Mouse (Mus musculus) CH12.LX (cell line): ENCODE results near the gene Olfml2a. TPM values are rescaled to one million over a fixed set of nuclear protein-coding genes. Genes with fewer than 3 reads are reported as not detected.

Experiments used
- DNase-seq: peaks from one replicate; pipeline ENCODE4 v3.0.0-alpha.2; 2013; ENCODE audit errors: extremely low read depth
- H3K27ac ChIP-seq: 2 replicates; pipeline ENCODE4 v1.5.1; 2012; ENCODE audit warnings: low read depth, mild to moderate bottlenecking, control low read depth, moderate library complexity; ENCODE audit not compliant: insufficient read depth
- H3K27me3 ChIP-seq: replicated peaks from 2 replicates; pipeline ENCODE3; 2012; ENCODE audit warnings: inconsistent platforms
- H3K36me3 ChIP-seq, 2 experiments: replicated peaks in 1 of 2; 2 replicates each; pipeline versions ENCODE3 to v1.6.1; 2012; ENCODE audit warnings: inconsistent platforms in 1 of 2, low read length in 1 of 2, mild to moderate bottlenecking in 1 of 2, mixed read lengths in 1 of 2, moderate library complexity in 1 of 2; ENCODE audit not compliant: control insufficient read depth in 1 of 2, insufficient read depth in 1 of 2
- H3K4me1 ChIP-seq, 2 experiments: 2 replicates each; pipeline ENCODE4 v1.6.1; 2012; ENCODE audit warnings: inconsistent platforms in 1 of 2, moderate library complexity in 1 of 2; ENCODE audit not compliant: insufficient read depth in 2 of 2, control insufficient read depth in 1 of 2
- H3K4me2 ChIP-seq: 2 replicates; pipeline ENCODE4 v1.6.1; 2012; ENCODE audit warnings: low read depth, mild to moderate bottlenecking, control low read depth; ENCODE audit not compliant: poor library complexity, insufficient read depth, severe bottlenecking
- H3K4me3 ChIP-seq, 3 experiments: fragments of 150-350 bp in 1 of 3; sonication (generic) in 1 of 3; replicated peaks in 1 of 3; 2 replicates each; pipeline versions ENCODE3 to v1.5.1; 2011 to 2012; ENCODE audit warnings: low read depth in 2 of 3, low read length in 2 of 3, mild to moderate bottlenecking in 2 of 3, moderate library complexity in 2 of 3, control low read depth in 1 of 3, improper control_type of control experiment in 1 of 3, inconsistent platforms in 1 of 3, mixed read lengths in 1 of 3; ENCODE audit not compliant: poor library complexity in 1 of 3
- H3K79me2 ChIP-seq: replicated peaks from 2 replicates; pipeline ENCODE4 v1.6.1; 2012; ENCODE audit warnings: mild to moderate bottlenecking, moderate library complexity; ENCODE audit not compliant: control insufficient read depth, poor library complexity, insufficient read depth, severe bottlenecking; ENCODE audit errors: extremely low read depth
- H3K9ac ChIP-seq: 2 replicates; pipeline ENCODE4 v1.6.1; 2012; ENCODE audit warnings: low read depth, mild to moderate bottlenecking, control low read depth, moderate library complexity; ENCODE audit not compliant: insufficient read depth
- H3K9me3 ChIP-seq: replicated peaks from 2 replicates; pipeline ENCODE3; 2012; ENCODE audit warnings: low read length, inconsistent platforms, mixed read lengths
- CHD2 ChIP-seq: IDR thresholded peaks from 2 replicates; pipeline ENCODE4 v1.6.1; 2011; ENCODE audit warnings: low read length, improper control_type of control experiment
- CTCF ChIP-seq, 2 experiments: IDR thresholded peaks in 1 of 2; conservative IDR thresholded peaks in 1 of 2; 2 replicates each; pipeline ENCODE4 v1.5.1; 2011 to 2012; ENCODE audit warnings: low read depth in 2 of 2, low read length in 2 of 2, improper control_type of control experiment in 1 of 2, inconsistent platforms in 1 of 2, mild to moderate bottlenecking in 1 of 2, moderate library complexity in 1 of 2
- E2F4 ChIP-seq: IDR thresholded peaks from 2 replicates; pipeline ENCODE4 v1.6.1; 2011; ENCODE audit warnings: low read depth, low read length, improper control_type of control experiment; ENCODE audit not compliant: insufficient replicate concordance
- ETS1 ChIP-seq: conservative IDR thresholded peaks from 2 replicates; pipeline ENCODE4 v1.6.1; 2012; ENCODE audit warnings: low read depth, mild to moderate bottlenecking, inconsistent platforms, low read length, improper control_type of control experiment, moderate library complexity
- GABPA ChIP-seq: IDR thresholded peaks from 2 replicates; pipeline ENCODE4 v1.6.1; 2012; ENCODE audit warnings: low read depth, low read length, improper control_type of control experiment, inconsistent platforms; ENCODE audit not compliant: insufficient replicate concordance
- HCFC1 ChIP-seq: IDR thresholded peaks from 2 replicates; pipeline ENCODE4 v1.6.1; 2012; ENCODE audit warnings: low read depth, mild to moderate bottlenecking, inconsistent platforms, low read length, improper control_type of control experiment
- JUND ChIP-seq: conservative IDR thresholded peaks from 2 replicates; pipeline ENCODE4 v1.6.1; 2011; ENCODE audit warnings: low read depth, low read length, improper control_type of control experiment
- KAT2A ChIP-seq: IDR thresholded peaks from 2 replicates; pipeline ENCODE4 v1.6.1; 2012; ENCODE audit warnings: low read length, improper control_type of control experiment, inconsistent platforms; ENCODE audit not compliant: insufficient replicate concordance
- MAFK ChIP-seq: IDR thresholded peaks from 2 replicates; pipeline ENCODE4 v1.6.1; 2011; ENCODE audit warnings: low read length, improper control_type of control experiment; ENCODE audit not compliant: insufficient replicate concordance
- MAX ChIP-seq: IDR thresholded peaks from 2 replicates; pipeline ENCODE4 v1.6.1; 2011; ENCODE audit warnings: low read length, improper control_type of control experiment
- MEF2A ChIP-seq: IDR thresholded peaks from 2 replicates; pipeline ENCODE4 v1.6.1; 2014; ENCODE audit warnings: low read depth, mild to moderate bottlenecking, inconsistent platforms, low read length, improper control_type of control experiment, borderline replicate concordance
- MYC ChIP-seq: IDR thresholded peaks from 2 replicates; pipeline ENCODE4 v1.6.1; 2011; ENCODE audit warnings: low read depth, mild to moderate bottlenecking, improper control_type of control experiment, low read length
- POLR2A ChIP-seq: IDR thresholded peaks from 2 replicates; pipeline ENCODE4 v1.6.1; 2011; ENCODE audit warnings: low read depth, mild to moderate bottlenecking, improper control_type of control experiment, low read length
- POLR2AphosphoS2 ChIP-seq: IDR thresholded peaks from 2 replicates; pipeline ENCODE4 v1.6.1; 2011; ENCODE audit warnings: low read depth, low read length, improper control_type of control experiment
- SMC3 ChIP-seq: IDR thresholded peaks from 2 replicates; pipeline ENCODE4 v1.6.1; 2011; ENCODE audit warnings: low read depth, low read length, improper control_type of control experiment
- TBP ChIP-seq: conservative IDR thresholded peaks from 2 replicates; pipeline ENCODE4 v1.6.1; 2011; ENCODE audit warnings: low read depth, low read length, improper control_type of control experiment
- TCF12 ChIP-seq: IDR thresholded peaks from 2 replicates; pipeline ENCODE4 v1.6.1; 2014; ENCODE audit warnings: low read depth, mild to moderate bottlenecking, inconsistent platforms, low read length, improper control_type of control experiment
- USF1 ChIP-seq: IDR thresholded peaks from 2 replicates; pipeline ENCODE4 v1.6.1; 2014; ENCODE audit warnings: low read depth, mild to moderate bottlenecking, inconsistent platforms, low read length, improper control_type of control experiment
- ZMIZ1 ChIP-seq: IDR thresholded peaks from 2 replicates; pipeline ENCODE4 v1.6.1; 2012; ENCODE audit warnings: low read depth, mild to moderate bottlenecking, inconsistent platforms, low read length, improper control_type of control experiment
- dilution Hi-C: fragments of 300-500 bp; cut with MboI; formaldehyde crosslinking; loops from 2 replicates; pipeline ENCODE4 v1.14.3; 2020; ENCODE audit warnings: low sequenced_read_pairs; ENCODE audit not compliant: extremely low pct_unique_long_range_greater_than_20kb, extremely low pct_ligation_motif_present
- in situ Hi-C: fragments of 300-500 bp; cut with MboI; formaldehyde crosslinking; loops from 3 replicates; pipeline ENCODE4 v1.14.3; 2019; ENCODE audit warnings: low sequenced_read_pairs, low pct_ligation_motif_present, low pct_unique_long_range_greater_than_20kb, mixed read lengths
- polyA plus RNA-seq: library from polyadenylated mRNA; unstranded; fragments of >175 nt; gene quantifications from 2 replicates; pipeline ENCODE4 v1.2.1, GENCODE M21; 2012; ENCODE audit warnings: low read depth; ENCODE audit not compliant: insufficient read length
- total RNA-seq, 2 experiments: library from RNA; depleted of rRNA; stranded (reverse); fragments of 300-350 nt in 1 of 2; fragments of >200 nt in 1 of 2; gene quantifications; 2 replicates each; pipeline ENCODE4 v1.2.3; 2012 to 2014

Olfml2a gene
- total and polyA plus RNA-seq, 3 experiments, result 4.3 to 8.5 (median 5.5) TPM

DNA sequence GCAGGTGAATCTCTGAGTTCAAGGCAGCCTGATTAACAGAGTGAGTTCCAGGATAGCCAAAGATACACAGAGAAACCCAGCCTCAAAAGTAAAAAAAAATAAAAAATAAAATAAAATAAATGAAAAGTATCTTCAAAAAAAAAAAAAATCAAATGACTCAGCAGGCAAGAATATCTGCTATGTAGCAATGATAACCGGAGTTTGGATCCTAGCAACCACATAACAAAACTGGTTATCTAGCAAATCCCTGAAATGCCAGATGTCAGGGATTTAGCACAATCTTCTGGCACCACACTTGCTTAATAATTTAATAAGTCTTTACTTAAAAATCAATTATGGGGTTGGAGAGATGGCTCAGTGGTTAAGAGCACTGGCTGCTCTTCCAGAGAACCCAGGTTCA is 27.5 kb upstream of the Olfml2a start:
- H3K36me3 ChIP-seq, result no peaks in the 10 kb centered on the region
- H3K4me1 ChIP-seq, result peaks cover 0 to 4% of the 10 kb centered on the region in 2 experiments; a peak in 2 of 4 replicates
- H3K9me3 ChIP-seq, result no peaks in the 10 kb centered on the region
- H3K27ac ChIP-seq, result no peak overlapping the region
- TF ChIP-seq TCF12 (no peak), MAX (no peak), POLR2A (no peak), GABPA (no peak), MAFK (no peak), CHD2 (no peak), TBP (no peak), E2F4 (no peak), POLR2AphosphoS2 (no peak), MYC (no peak), ZMIZ1 (no peak), MEF2A (no peak), SMC3 (no peak), JUND (no peak), ETS1 (no peak)
- H3K4me2 ChIP-seq, result no peak overlapping the region
- DNase-seq, result no peak
- H3K4me3 ChIP-seq, result no peak overlapping the region
- dilution Hi-C loops (no loop called here), in situ Hi-C loops (no loop called here)
- no peaks in the 10 kb centered on the region for H3K27me3 ChIP-seq
- no peak overlapping the region for H3K9ac ChIP-seq
- H3K79me2 ChIP-seq, result no peaks in the 10 kb centered on the region

DNA sequence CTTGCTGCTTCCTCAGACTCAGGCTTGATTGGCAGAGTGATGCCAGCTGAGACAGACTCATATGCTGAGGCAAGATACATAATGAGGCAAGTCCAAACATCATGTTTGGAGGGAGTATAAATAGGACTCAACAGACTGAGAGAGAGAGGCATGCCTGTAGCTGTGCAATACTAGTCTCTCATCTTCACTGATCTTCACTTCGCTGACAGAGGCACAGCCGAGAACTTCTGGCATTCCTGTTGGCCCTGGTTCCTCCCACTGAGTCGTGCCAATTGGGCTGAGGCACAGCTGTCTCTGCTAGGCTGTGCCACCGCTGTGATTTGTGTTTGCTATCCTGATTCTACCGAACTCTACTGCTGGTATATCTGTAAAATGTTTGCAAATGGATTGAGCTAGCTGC is 25.7 kb upstream of the Olfml2a start:
- in situ Hi-C loops (no loop called here), dilution Hi-C loops (no loop called here)
- H3K27me3 ChIP-seq, result no peaks in the 10 kb centered on the region
- no peak for DNase-seq
- H3K4me3 ChIP-seq, result no peak overlapping the region
- H3K4me1 ChIP-seq, result peaks cover 0 to 4% of the 10 kb centered on the region in 2 experiments; a peak in 2 of 4 replicates
- no peak overlapping the region for H3K9ac ChIP-seq
- no peaks in the 10 kb centered on the region for H3K79me2 ChIP-seq
- no peaks in the 10 kb centered on the region for H3K36me3 ChIP-seq
- no peak overlapping the region for H3K4me2 ChIP-seq
- no peak overlapping the region for H3K27ac ChIP-seq
- H3K9me3 ChIP-seq, result no peaks in the 10 kb centered on the region
- TF ChIP-seq ZMIZ1, result no peak
- TF ChIP-seq USF1, result no peak
- no peak for TF ChIP-seq MEF2A
- TF ChIP-seq CTCF (conservative IDR thresholded peaks at IDR 0.05 in 1 of 2, IDR thresholded peaks at IDR 0.05 in 1 of 2; ENCODE audit: low read depth in 2 of 2, low read length in 2 of 2), result no peak
- no peak for TF ChIP-seq KAT2A
- TF ChIP-seq HCFC1, result no peak
- no peak for TF ChIP-seq TCF12
